ENCODE assay signal across 8 mouse cellular contexts in the genomic region with DNA sequence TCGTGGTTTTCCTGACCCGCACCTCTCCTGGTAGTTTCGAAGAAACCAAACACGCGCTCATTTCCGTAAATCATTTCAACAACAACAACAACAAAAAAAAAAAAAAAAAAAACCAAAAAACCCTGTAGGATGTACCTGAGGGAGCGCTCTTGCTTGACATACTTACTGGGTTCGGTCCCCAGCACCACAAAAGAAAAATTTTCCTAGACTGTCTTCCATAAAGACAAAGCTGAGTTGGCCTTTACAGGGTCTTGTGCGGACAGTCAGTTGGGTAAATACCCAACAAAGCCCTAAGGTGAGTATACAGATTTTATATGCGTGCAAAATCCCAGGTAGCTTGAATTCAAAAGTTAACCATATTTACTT. TPM values are rescaled to one million over a fixed set of nuclear protein-coding genes. Genes with fewer than 3 reads are reported as not detected.
DNase-seq lines count a peak whose midpoint lies in the region; ATAC-seq and TF ChIP-seq lines count a peak whose summit lies in the region.

No protein-coding gene starts in this region.

- no peak for TF ChIP-seq POLR2A in cerebellum, adult 2 months (IDR thresholded peaks at IDR 0.05; ENCODE audit: borderline replicate concordance, insufficient read depth, low read length)

- H3K27me3 ChIP-seq in cerebellum, adult 2 months (ENCODE audit: control insufficient read depth, insufficient read depth, low read length), result no peaks in the 10 kb centered on the region
- H3K27me3 ChIP-seq in lung, postnatal 0 days (replicated peaks; ENCODE audit: insufficient read depth, low read length), result no peaks in the 10 kb centered on the region
- H3K27me3 ChIP-seq in limb, embryonic 13.5 days, result no peaks in the 10 kb centered on the region
- H3K27me3 ChIP-seq in stomach, embryonic 15.5 days (replicated peaks), result no peaks in the 10 kb centered on the region

- H3K4me3 ChIP-seq in cerebellum, adult 2 months (replicated peaks; ENCODE audit: insufficient read depth, low read depth, low read length), result peak overlapping the region; percentile 94
- H3K4me3 ChIP-seq in lung, postnatal 0 days (ENCODE audit: low read depth, low read length), result peak overlapping the region; percentile 54
- peak overlapping the region; percentile 51 for H3K4me3 ChIP-seq in limb, embryonic 13.5 days
- peak overlapping the region; percentile 54 for H3K4me3 ChIP-seq in stomach, embryonic 15.5 days (replicated peaks)

- DNase-seq in cerebellum, adult 2 months, result no peak
- DNase-seq in cerebellum, postnatal 14 days, result no peak
- no peak for DNase-seq in lung, postnatal 0 days (ENCODE audit: low spot score)
- no peak for DNase-seq in lung, postnatal 10 days
- no peak for DNase-seq in frontal cortex, postnatal 10 days (ENCODE audit: low spot score in 2 of 2)
- DNase-seq in layer of hippocampus, postnatal 36 days, result no peak

- no peak for TF ChIP-seq CTCF in cerebellum, adult 2 months (IDR thresholded peaks at IDR 0.05; ENCODE audit: borderline replicate concordance, insufficient read depth, low read depth, low read length)
- TF ChIP-seq CTCF in lung, postnatal 0 days (IDR thresholded peaks at IDR 0.05), result no peak

- no peaks in the 10 kb centered on the region for H3K9me3 ChIP-seq in lung, postnatal 0 days (ENCODE audit: low read length)
- H3K9me3 ChIP-seq in limb, embryonic 13.5 days, result no peaks in the 10 kb centered on the region
- no peaks in the 10 kb centered on the region for H3K9me3 ChIP-seq in stomach, embryonic 15.5 days

- peak overlapping the region; percentile 84 for H3K27ac ChIP-seq in cerebellum, adult 2 months (ENCODE audit: insufficient read depth, low read length)
- 0 out of 2 replicates have a peak overlapping the region, but pooled peaks have one; percentile 74 for H3K27ac ChIP-seq in lung, postnatal 0 days (ENCODE audit: low read length)
- peak overlapping the region; percentile 63; the same call in 1 of the 2 replicates for H3K27ac ChIP-seq in limb, embryonic 13.5 days
- peak overlapping the region; percentile 80; the same call in 1 of the 2 replicates for H3K27ac ChIP-seq in stomach, embryonic 15.5 days

- H3K4me1 ChIP-seq in cerebellum, adult 2 months (ENCODE audit: control insufficient read depth, insufficient read depth, low read length), result peaks cover 3% of the 10 kb centered on the region; the same call in 1 of the 2 replicates
- no peaks in the 10 kb centered on the region for H3K4me1 ChIP-seq in lung, postnatal 0 days (ENCODE audit: insufficient read depth, low read depth, low read length)
- H3K4me1 ChIP-seq in limb, embryonic 13.5 days, result peaks cover 5% of the 10 kb centered on the region
- H3K4me1 ChIP-seq in stomach, embryonic 15.5 days, result no peaks in the 10 kb centered on the region

- H3K36me3 ChIP-seq in lung, postnatal 0 days (ENCODE audit: insufficient read depth, low read length), result peaks cover 21% of the 10 kb centered on the region
- peaks cover 30% of the 10 kb centered on the region for H3K36me3 ChIP-seq in limb, embryonic 13.5 days
- H3K36me3 ChIP-seq in stomach, embryonic 15.5 days, result peaks cover 11% of the 10 kb centered on the region

- peak overlapping the region; percentile 92 for H3K4me2 ChIP-seq in lung, postnatal 0 days (replicated peaks; ENCODE audit: low read depth, low read length)
- peak overlapping the region; percentile 84 for H3K4me2 ChIP-seq in limb, embryonic 13.5 days (replicated peaks)
- H3K4me2 ChIP-seq in stomach, embryonic 15.5 days, result peak overlapping the region; percentile 75

- no peak for TF ChIP-seq EP300 in lung, postnatal 0 days (IDR thresholded peaks at IDR 0.05)

- peak overlapping the region; percentile 50; the same call in 1 of the 2 replicates for H3K9ac ChIP-seq in lung, postnatal 0 days (replicated peaks; ENCODE audit: low read depth)
- H3K9ac ChIP-seq in limb, embryonic 13.5 days, result peak overlapping the region; percentile 82
- H3K9ac ChIP-seq in stomach, embryonic 15.5 days, result no peak overlapping the region

- ATAC-seq in lung, postnatal 0 days, result no peak
- ATAC-seq in limb, embryonic 13.5 days (ENCODE audit: low FRiP score, low read depth), result 0 out of 2 replicates have a peak, but pooled peaks have one; percentile 20
- no peak for ATAC-seq in stomach, embryonic 15.5 days (ENCODE audit: insufficient read depth, low FRiP score, low read depth)

- WGBS in cerebellum, adult 2 months, result 16% methylated on average over 10 of the region's 10 CpGs
- WGBS in lung, postnatal 0 days, result 20% methylated on average over 10 of the region's 10 CpGs
- 16% methylated on average over 10 of the region's 10 CpGs for WGBS in limb, embryonic 13.5 days
- 16% methylated on average over 10 of the region's 10 CpGs for WGBS in stomach, embryonic 15.5 days

RNA-seq across cellular contexts. Expression of gene Pgbd1, which starts 0.3 kb away (rescaled TPM):
- polyA plus RNA-seq in cerebellum, adult 2 months (2012; rRNA removed), result 2.6 and 2.7 TPM in 2 replicates
- polyA plus RNA-seq in lung, postnatal 0 days (2015; fragmentation: Nextera tagmentation; extraction: Ambion mirVana), result 0.87 TPM in 2 replicates
- polyA plus RNA-seq in limb, embryonic 13.5 days (2015; fragmentation: Nextera tagmentation; extraction: Ambion mirVana), result 3.5 and 3.7 TPM in 2 replicates
- polyA plus RNA-seq in stomach, embryonic 15.5 days (2015; fragmentation: Nextera tagmentation; extraction: Ambion mirVana), result 2.5 and 2.6 TPM in 2 replicates
- total RNA-seq in layer of hippocampus, postnatal 36 days (2021), result 1 to 10 TPM; 1.1 to 1.5 TPM

RNA-seq across cellular contexts. Expression of gene Zscan26, which starts 12.3 kb away (rescaled TPM):
- 69.3 and 71.9 TPM in 2 replicates for polyA plus RNA-seq in cerebellum, adult 2 months (2012; rRNA removed)
- 30.2 and 33.0 TPM in 2 replicates for polyA plus RNA-seq in lung, postnatal 0 days (2015; fragmentation: Nextera tagmentation; extraction: Ambion mirVana)
- 37.8 and 37.9 TPM in 2 replicates for polyA plus RNA-seq in limb, embryonic 13.5 days (2015; fragmentation: Nextera tagmentation; extraction: Ambion mirVana)
- 33.0 and 36.3 TPM in 2 replicates for polyA plus RNA-seq in stomach, embryonic 15.5 days (2015; fragmentation: Nextera tagmentation; extraction: Ambion mirVana)
- total RNA-seq in layer of hippocampus, postnatal 36 days (2021), result 10 to 100 TPM; 52.3 to 53.5 TPM

RNA-seq across cellular contexts. Expression of gene Nkapl, which starts 27.1 kb away (rescaled TPM):
- 0.44 and 0.54 TPM in 2 replicates for polyA plus RNA-seq in cerebellum, adult 2 months (2012; rRNA removed)
- 9.1 and 10.5 TPM in 2 replicates for polyA plus RNA-seq in lung, postnatal 0 days (2015; fragmentation: Nextera tagmentation; extraction: Ambion mirVana)
- 2.9 and 3.1 TPM in 2 replicates for polyA plus RNA-seq in limb, embryonic 13.5 days (2015; fragmentation: Nextera tagmentation; extraction: Ambion mirVana)
- polyA plus RNA-seq in stomach, embryonic 15.5 days (2015; fragmentation: Nextera tagmentation; extraction: Ambion mirVana), result 2.4 and 2.6 TPM in 2 replicates
- 1 to 10 TPM in 1 of 2 experiments, under 1 TPM in 1; 0.78 to 1.2 TPM for total RNA-seq in layer of hippocampus, postnatal 36 days (2021)

RNA-seq across cellular contexts. Expression of gene Zkscan4, which starts 37.5 kb away (rescaled TPM):
- polyA plus RNA-seq in cerebellum, adult 2 months (2012; rRNA removed), result 3.6 and 4.2 TPM in 2 replicates
- 5.1 and 5.2 TPM in 2 replicates for polyA plus RNA-seq in lung, postnatal 0 days (2015; fragmentation: Nextera tagmentation; extraction: Ambion mirVana)
- polyA plus RNA-seq in limb, embryonic 13.5 days (2015; fragmentation: Nextera tagmentation; extraction: Ambion mirVana), result 4.0 and 4.9 TPM in 2 replicates
- polyA plus RNA-seq in stomach, embryonic 15.5 days (2015; fragmentation: Nextera tagmentation; extraction: Ambion mirVana), result 2.9 and 3.1 TPM in 2 replicates
- 1 to 10 TPM; 6.1 to 7.0 TPM for total RNA-seq in layer of hippocampus, postnatal 36 days (2021)

RNA-seq across cellular contexts. Expression of gene Gm10065, which starts 38.1 kb away (rescaled TPM):
- polyA plus RNA-seq in cerebellum, adult 2 months (2012; rRNA removed), result not detected in 2 replicates
- polyA plus RNA-seq in lung, postnatal 0 days (2015; fragmentation: Nextera tagmentation; extraction: Ambion mirVana), result not detected in 2 replicates
- polyA plus RNA-seq in limb, embryonic 13.5 days (2015; fragmentation: Nextera tagmentation; extraction: Ambion mirVana), result not detected in 2 replicates
- not detected in 2 replicates for polyA plus RNA-seq in stomach, embryonic 15.5 days (2015; fragmentation: Nextera tagmentation; extraction: Ambion mirVana)
- total RNA-seq in layer of hippocampus, postnatal 36 days (2021), result not detected
